ENCODE assay signal across 14 mouse cellular contexts in genomic region chr16:41777586-41777985, GRCm38 (mm10).
DNase-seq lines count a peak whose midpoint lies in the region; ATAC-seq and TF ChIP-seq lines count a peak whose summit lies in the region.
"Had no signal": no experiment of that assay in that cellular context is flagged by ENCODE, and none has a peak within 500 bp of the region (broad histone marks: within the 10 kb centered on the region; RNA-seq: fewer than 3 reads in every experiment).

No protein-coding gene starts in this region.

- H3K27ac ChIP-seq in stomach, embryonic 14.5 days (ENCODE audit: low read length) = no peak overlapping the region
- H3K27ac ChIP-seq in stomach, postnatal 0 days (replicated peaks) = no peak overlapping the region
- no peak overlapping the region for H3K27ac ChIP-seq in intestine, embryonic 15.5 days
- H3K27ac ChIP-seq: liver, embryonic 13.5 days; neural tube, embryonic 13.5 days had no signal

- ATAC-seq in stomach, embryonic 14.5 days (ENCODE audit: insufficient number of reproducible peaks, insufficient read depth, low FRiP score, low read depth) = peak; percentile 53; the same call in 1 of the 2 replicates
- ATAC-seq in stomach, postnatal 0 days (ENCODE audit: low FRiP score, low TSS enrichment) = no peak
- ATAC-seq in intestine, embryonic 15.5 days = no peak
- no peak for ATAC-seq in erythroid progenitor cell, adult 5-6 weeks (replicated peaks; ENCODE audit: low FRiP score, poor library complexity, severe bottlenecking)
- ATAC-seq: midbrain, embryonic 16.5 days had no signal

- H3K4me2 ChIP-seq in stomach, embryonic 14.5 days (replicated peaks; ENCODE audit: low read depth, low read length) = no peak overlapping the region
- no peak overlapping the region for H3K4me2 ChIP-seq in stomach, postnatal 0 days (replicated peaks; ENCODE audit: low read depth)
- H3K4me2 ChIP-seq in intestine, embryonic 15.5 days (replicated peaks) = no peak overlapping the region
- H3K4me2 ChIP-seq: liver, embryonic 13.5 days; neural tube, embryonic 13.5 days had no signal

- H3K4me3 ChIP-seq in stomach, embryonic 14.5 days (ENCODE audit: low read depth, low read length) = no peak overlapping the region
- no peak overlapping the region for H3K4me3 ChIP-seq in stomach, postnatal 0 days (ENCODE audit: low read depth, low read length)
- no peak overlapping the region for H3K4me3 ChIP-seq in intestine, embryonic 15.5 days (replicated peaks)
- H3K4me3 ChIP-seq: liver, embryonic 13.5 days; neural tube, embryonic 13.5 days had no signal

- intact Hi-C loops in heart, postnatal 10 days (cut with DNase I) = no loop called here

- 9% methylated on average over 1 of the region's 1 CpGs for whole genome bisulfite sequencing in stomach, embryonic 14.5 days
- 21% methylated on average over 1 of the region's 1 CpGs for WGBS in stomach, postnatal 0 days
- WGBS in intestine, embryonic 15.5 days = 41% methylated on average over 1 of the region's 1 CpGs

- no peak overlapping the region for H3K9ac ChIP-seq in stomach, embryonic 14.5 days (replicated peaks; ENCODE audit: low read depth, low read length)
- H3K9ac ChIP-seq in stomach, postnatal 0 days (ENCODE audit: low read length) = no peak overlapping the region
- no peak overlapping the region for H3K9ac ChIP-seq in intestine, embryonic 15.5 days
- H3K9ac ChIP-seq: liver, embryonic 13.5 days; neural tube, embryonic 13.5 days had no signal

- no peaks in the 10 kb centered on the region for H3K4me1 ChIP-seq in stomach, embryonic 14.5 days (ENCODE audit: control insufficient read depth, insufficient read depth, low read length)
- no peaks in the 10 kb centered on the region for H3K4me1 ChIP-seq in stomach, postnatal 0 days (replicated peaks; ENCODE audit: control insufficient read depth, insufficient read depth)
- H3K4me1 ChIP-seq in intestine, embryonic 15.5 days (replicated peaks) = no peaks in the 10 kb centered on the region
- H3K4me1 ChIP-seq: liver, embryonic 13.5 days; neural tube, embryonic 13.5 days had no signal

- no peak for DNase-seq in stomach, postnatal 0 days (ENCODE audit: low spot score)
- DNase-seq in heart, postnatal 10 days = peak; percentile 55 to 62
- DNase-seq in kidney, postnatal 10 days = peak; percentile 49
- no peak for DNase-seq in thymus, postnatal 10 days (ENCODE audit: low spot score in 2 of 2)
- no peak for DNase-seq in ovary, postnatal 14 days (ENCODE audit: low spot score)
- DNase-seq: adrenal gland, postnatal 25 days; cerebellum, postnatal 25 days; liver, embryonic 13.5 days had no signal

- H3K9me3 ChIP-seq in stomach, embryonic 14.5 days (ENCODE audit: control insufficient read depth, low read depth, low read length) = no peaks in the 10 kb centered on the region
- H3K9me3 ChIP-seq in stomach, postnatal 0 days (ENCODE audit: control insufficient read depth, low read length) = no peaks in the 10 kb centered on the region
- no peaks in the 10 kb centered on the region for H3K9me3 ChIP-seq in intestine, embryonic 15.5 days
- H3K9me3 ChIP-seq: liver, embryonic 13.5 days; neural tube, embryonic 13.5 days had no signal

- H3K36me3 ChIP-seq in stomach, embryonic 14.5 days (ENCODE audit: control insufficient read depth, insufficient read depth, low read length) = no peaks in the 10 kb centered on the region
- H3K36me3 ChIP-seq in stomach, postnatal 0 days (ENCODE audit: control insufficient read depth, insufficient read depth, low read length) = no peaks in the 10 kb centered on the region
- H3K36me3 ChIP-seq in intestine, embryonic 15.5 days = no peaks in the 10 kb centered on the region
- H3K36me3 ChIP-seq: G1E; liver, embryonic 13.5 days; neural tube, embryonic 13.5 days had no signal

- H3K27me3 ChIP-seq in stomach, embryonic 14.5 days (ENCODE audit: control insufficient read depth, insufficient read depth, low read length) = no peaks in the 10 kb centered on the region
- H3K27me3 ChIP-seq in stomach, postnatal 0 days (ENCODE audit: control insufficient read depth, insufficient read depth, low read length) = no peaks in the 10 kb centered on the region
- H3K27me3 ChIP-seq in intestine, embryonic 15.5 days (replicated peaks) = no peaks in the 10 kb centered on the region
- H3K27me3 ChIP-seq: liver, embryonic 13.5 days; neural tube, embryonic 13.5 days had no signal

- no peak for TF ChIP-seq EP300 in stomach, postnatal 0 days (optimal IDR thresholded peaks at IDR 0.05)

- TF ChIP-seq CTCF in stomach, postnatal 0 days (IDR thresholded peaks at IDR 0.05; ENCODE audit: low read depth) = no peak

Comparison
In these comparisons a context has a peak if more than half of its experiments do, and no peak if none do; other contexts are left out.
1. DNase-seq: peak in heart, postnatal 10 days (2 of 2) and kidney, postnatal 10 days (single experiment); none in stomach, postnatal 0 days (single experiment), thymus, postnatal 10 days (0 of 2) and ovary, postnatal 14 days (single experiment).